Mouse (Mus musculus): ENCODE data around the gene Rab4a.

- TF ChIP-seq EP300 (IDR thresholded peaks at IDR 0.05) (no peak), CTCF (IDR thresholded peaks at IDR 0.05) (no peak)
Measured at GRCm38 (mm10) chr8:123847546-123847945, 41.8 kb downstream of the Rab4a start.

Data from lung, postnatal 0 days (tissue).